Mouse (Mus musculus) left cerebral cortex, postnatal 36 days (tissue): ENCODE data around the gene Tnfrsf14. TPM values are rescaled to one million over a fixed set of nuclear protein-coding genes. Genes with fewer than 3 reads are reported as not detected.
A peak's percentile ranks its signal among the peaks of the same experiment; 100 is the strongest.

Source experiments
- DNase-seq, 2 experiments: peaks; one replicate each; pipeline ENCODE4 v3.0.0; 2021 to 2022; ENCODE audit warnings: low spot score in 2 of 2, mixed read lengths in 1 of 2
- intact Hi-C: fragments of 180-260 bp; cut with DNase I; formaldehyde crosslinking; loops from one replicate; pipeline ENCODE4 v1.15.1; 2025
- total RNA-seq, 2 experiments: library from RNA; stranded (reverse); gene quantifications; 2 replicates each; pipeline ENCODE4 v1.2.3; 2021

The Tnfrsf14 gene
- total RNA-seq, 2 experiments from 2014 or later: 1.5 to 2.1 TPM

- intact Hi-C loops: no loop called here
Measured at GRCm38 (mm10) chr4:154895549-154895948, 32.8 kb downstream of the Tnfrsf14 start.

GRCm38 (mm10) chr4:154890887-154891286 lies 37.5 kb downstream of the Tnfrsf14 start:
- intact Hi-C loops: no loop called here

More at GRCm38 (mm10) chr4:154895549-154895948, 32.8 kb downstream of the Tnfrsf14 start:
- no peak for DNase-seq

GRCm38 (mm10) chr4:154887593-154888250 lies 40.6 kb downstream of the Tnfrsf14 start:
- no peak for DNase-seq
- intact Hi-C loops: no loop called here

More at GRCm38 (mm10) chr4:154890887-154891286, 37.5 kb downstream of the Tnfrsf14 start:
- DNase-seq: no peak

GRCm38 (mm10) chr4:154886876-154887592 lies 41.3 kb downstream of the Tnfrsf14 start:
- no peak for DNase-seq
- intact Hi-C loops: no loop called here

- no peak for DNase-seq
- intact Hi-C loops: no loop called here
Measured at GRCm38 (mm10) chr4:154885416-154885815, 42.9 kb downstream of the Tnfrsf14 start.

- intact Hi-C loops: no loop called here
- no peak for DNase-seq
Measured at GRCm38 (mm10) chr4:154882014-154882659, 46.2 kb downstream of the Tnfrsf14 start.

- DNase-seq: no peak
- intact Hi-C loops: loop anchor here (1.0 kb wide), 1 partner anchor 186 kb away; no protein-coding TSS in a partner anchor
Measured at GRCm38 (mm10) chr4:154880730-154881129, 47.6 kb downstream of the Tnfrsf14 start.

GRCm38 (mm10) chr4:154877864-154878548 lies 50.4 kb downstream of the Tnfrsf14 start:
- peak; percentile 84 to 87 for DNase-seq
- intact Hi-C loops: loop anchor here (5.0 kb wide), 2 partner anchors 64 to 84 kb away; partner anchors contain the start of genes Hes5 and Pank4

GRCm38 (mm10) chr4:154873186-154873585 lies 55.2 kb downstream of the Tnfrsf14 start:
- intact Hi-C loops: loop anchor here (5.0 kb wide), 1 partner anchor 39 kb away; no protein-coding TSS in a partner anchor
- DNase-seq: no peak

Other genes starting within 250 kb of the Tnfrsf14 start
- gene Ttc34, start 91.1 kb downstream of the Tnfrsf14 start, total RNA-seq: 1 to 10 TPM; 3.1 to 3.6 TPM
- under 1 TPM; 0.49 to 1.00 TPM for gene Mmel1, start 59.0 kb downstream of the Tnfrsf14 start, total RNA-seq
- gene Fam213b, start 29.4 kb downstream of the Tnfrsf14 start, total RNA-seq: 10 to 100 TPM; 51.1 to 68.5 TPM
- gene Hes5, start 32.4 kb upstream of the Tnfrsf14 start, total RNA-seq: 10 to 100 TPM; 36.5 to 38.6 TPM
- gene Pank4, start 35.6 kb upstream of the Tnfrsf14 start, total RNA-seq: 10 to 100 TPM; 35.2 to 46.6 TPM
- 10 to 100 TPM; 63.2 to 92.6 TPM for gene Plch2, start 128.2 kb upstream of the Tnfrsf14 start, total RNA-seq
- 10 to 100 TPM; 17.4 to 19.5 TPM for gene Pex10, start 138.5 kb upstream of the Tnfrsf14 start, total RNA-seq
- 10 to 100 TPM; 65.6 to 67.3 TPM for gene Rer1, start 157.8 kb upstream of the Tnfrsf14 start, total RNA-seq
- gene Morn1, start 158.0 kb upstream of the Tnfrsf14 start, total RNA-seq: 10 to 100 TPM in 1 of 2 experiments, 1 to 10 TPM in 1; 8.4 to 11.6 TPM